Mouse (Mus musculus): Measurements from ENCODE around the gene D630003M21Rik. TPM values are rescaled to one million over a fixed set of nuclear protein-coding genes. Genes with fewer than 3 reads are reported as not detected.

The D630003M21Rik gene
- polyA plus RNA-seq, 1 experiment from 2014 or later = 2.6 TPM

GRCm38 (mm10) chr2:158189451-158189850 lies 39.6 kb downstream of the D630003M21Rik start:
- Histone ChIP-seq H3K4me3 (no peak overlapping the region), H3K36me3 (no peaks in the 10 kb centered on the region), H3K9ac (no peak overlapping the region), H3K27ac (replicated peaks) (no peak overlapping the region), H3K4me1 (replicated peaks) (peaks cover 48% of the 10 kb centered on the region), H3K27me3 (no peaks in the 10 kb centered on the region), H3K9me3 (no peaks in the 10 kb centered on the region), H3K4me2 (no peak overlapping the region)
- 74% methylated on average over 11 of the region's 11 CpGs for WGBS
- ATAC-seq (ENCODE audit: low read depth) = no peak

- no peak for ATAC-seq (ENCODE audit: low read depth)
- Histone ChIP-seq H3K4me2 (no peak overlapping the region), H3K9ac (no peak overlapping the region), H3K4me1 (replicated peaks) (peaks cover 38% of the 10 kb centered on the region), H3K9me3 (no peaks in the 10 kb centered on the region), H3K36me3 (no peaks in the 10 kb centered on the region), H3K27ac (replicated peaks) (peak overlapping the region; percentile 57), H3K4me3 (no peak overlapping the region), H3K27me3 (no peaks in the 10 kb centered on the region)
- 57% methylated on average over 11 of the region's 11 CpGs for WGBS
Observed at GRCm38 (mm10) chr2:158186206-158186871, 42.7 kb downstream of the D630003M21Rik start.

- 85% methylated on average over 8 of the region's 8 CpGs for WGBS
- Histone ChIP-seq H3K9ac (no peak overlapping the region), H3K4me3 (no peak overlapping the region), H3K4me2 (no peak overlapping the region), H3K27me3 (no peaks in the 10 kb centered on the region), H3K4me1 (replicated peaks) (peaks cover 49% of the 10 kb centered on the region), H3K9me3 (no peaks in the 10 kb centered on the region), H3K27ac (replicated peaks) (no peak overlapping the region), H3K36me3 (no peaks in the 10 kb centered on the region)
- no peak for ATAC-seq (ENCODE audit: low read depth)
Observed at GRCm38 (mm10) chr2:158183266-158183665, 45.8 kb downstream of the D630003M21Rik start.

- Histone ChIP-seq H3K27me3 (no peaks in the 10 kb centered on the region), H3K4me3 (no peak overlapping the region), H3K27ac (replicated peaks) (peak overlapping the region; percentile 88), H3K4me2 (no peak overlapping the region), H3K4me1 (replicated peaks) (peaks cover 59% of the 10 kb centered on the region), H3K9me3 (no peaks in the 10 kb centered on the region), H3K9ac (peak overlapping the region; percentile 13; the same call in 1 of the 2 replicates), H3K36me3 (no peaks in the 10 kb centered on the region)
- ATAC-seq (ENCODE audit: low read depth) = peak; percentile 33; the same call in 1 of the 2 replicates
- 32% methylated on average over 6 of the region's 6 CpGs for WGBS
Observed at GRCm38 (mm10) chr2:158181932-158182331, 47.1 kb downstream of the D630003M21Rik start.

GRCm38 (mm10) chr2:158180797-158181196 lies 48.2 kb downstream of the D630003M21Rik start:
- no peaks in the 10 kb centered on the region for H3K36me3 ChIP-seq
- ATAC-seq (ENCODE audit: low read depth) = no peak
- H3K27me3 ChIP-seq = no peaks in the 10 kb centered on the region
- no peak overlapping the region for H3K4me3 ChIP-seq
- H3K4me1 ChIP-seq (replicated peaks) = peaks cover 48% of the 10 kb centered on the region
- H3K4me2 ChIP-seq = no peak overlapping the region
- H3K9ac ChIP-seq = no peak overlapping the region
- no peaks in the 10 kb centered on the region for H3K9me3 ChIP-seq
- H3K27ac ChIP-seq (replicated peaks) = peak overlapping the region; percentile 88
- 41% methylated on average over 9 of the region's 9 CpGs for WGBS

- peaks cover 47% of the 10 kb centered on the region for H3K4me1 ChIP-seq (replicated peaks)
- peak overlapping the region; percentile 20 for H3K4me3 ChIP-seq
- peak overlapping the region; percentile 45 for H3K4me2 ChIP-seq
- peak overlapping the region; percentile 55; the same call in 1 of the 2 replicates for H3K27ac ChIP-seq (replicated peaks)
- no peaks in the 10 kb centered on the region for H3K9me3 ChIP-seq
- no peaks in the 10 kb centered on the region for H3K27me3 ChIP-seq
- peak; percentile 2; the same call in 1 of the 2 replicates for ATAC-seq (ENCODE audit: low read depth)
- 11% methylated on average over 18 of the region's 18 CpGs for WGBS
- no peaks in the 10 kb centered on the region for H3K36me3 ChIP-seq
- H3K9ac ChIP-seq = no peak overlapping the region
Observed at GRCm38 (mm10) chr2:158179370-158180111, 49.5 kb downstream of the D630003M21Rik start.

- peak; percentile 22; the same call in 1 of the 2 replicates for ATAC-seq (ENCODE audit: low read depth)
- 0 out of 2 replicates have a peak overlapping the region, but pooled peaks have one; percentile 22 for H3K9ac ChIP-seq
- WGBS = 13% methylated on average over 19 of the region's 19 CpGs
Observed at GRCm38 (mm10) chr2:158178696-158179369, 50.2 kb downstream of the D630003M21Rik start.

GRCm38 (mm10) chr2:158178139-158178538 lies 50.9 kb downstream of the D630003M21Rik start:
- no peaks in the 10 kb centered on the region for H3K27me3 ChIP-seq
- H3K4me3 ChIP-seq = no peak overlapping the region
- H3K4me1 ChIP-seq (replicated peaks) = peaks cover 47% of the 10 kb centered on the region
- no peaks in the 10 kb centered on the region for H3K36me3 ChIP-seq
- no peak overlapping the region for H3K9ac ChIP-seq
- peak overlapping the region; percentile 76 for H3K27ac ChIP-seq (replicated peaks)
- no peak for ATAC-seq (ENCODE audit: low read depth)
- no peak overlapping the region for H3K4me2 ChIP-seq
- H3K9me3 ChIP-seq = no peaks in the 10 kb centered on the region
- 76% methylated on average over 4 of the region's 4 CpGs for WGBS

More at GRCm38 (mm10) chr2:158178696-158179369, 50.2 kb downstream of the D630003M21Rik start:
- Histone ChIP-seq H3K9me3 (no peaks in the 10 kb centered on the region), H3K4me1 (replicated peaks) (peaks cover 47% of the 10 kb centered on the region), H3K36me3 (no peaks in the 10 kb centered on the region), H3K4me2 (peak overlapping the region; percentile 45), H3K27ac (replicated peaks) (peak overlapping the region; percentile 55; the same call in 1 of the 2 replicates), H3K4me3 (peak overlapping the region; percentile 20), H3K27me3 (no peaks in the 10 kb centered on the region)

- ATAC-seq (ENCODE audit: low read depth) = no peak
- peak overlapping the region; percentile 76 for H3K27ac ChIP-seq (replicated peaks)
Observed at GRCm38 (mm10) chr2:158177574-158177973, 51.4 kb downstream of the D630003M21Rik start.

GRCm38 (mm10) chr2:158176763-158177162 lies 52.3 kb downstream of the D630003M21Rik start:
- no peaks in the 10 kb centered on the region for H3K9me3 ChIP-seq
- H3K4me2 ChIP-seq = no peak overlapping the region
- H3K27ac ChIP-seq (replicated peaks) = peak overlapping the region; percentile 76; the same call in 1 of the 2 replicates
- no peak for ATAC-seq (ENCODE audit: low read depth)
- H3K36me3 ChIP-seq = no peaks in the 10 kb centered on the region
- H3K4me3 ChIP-seq = no peak overlapping the region
- peaks cover 39% of the 10 kb centered on the region for H3K4me1 ChIP-seq (replicated peaks)
- H3K9ac ChIP-seq = no peak overlapping the region
- H3K27me3 ChIP-seq = no peaks in the 10 kb centered on the region
- 91% methylated on average over 9 of the region's 9 CpGs for WGBS

More at GRCm38 (mm10) chr2:158177574-158177973, 51.4 kb downstream of the D630003M21Rik start:
- Histone ChIP-seq H3K9ac (no peak overlapping the region), H3K4me1 (replicated peaks) (peaks cover 47% of the 10 kb centered on the region), H3K4me3 (no peak overlapping the region), H3K36me3 (no peaks in the 10 kb centered on the region), H3K9me3 (no peaks in the 10 kb centered on the region), H3K27me3 (no peaks in the 10 kb centered on the region), H3K4me2 (no peak overlapping the region)
- WGBS = 29% methylated on average over 3 of the region's 3 CpGs

GRCm38 (mm10) chr2:158175433-158175832 lies 53.6 kb downstream of the D630003M21Rik start:
- Histone ChIP-seq H3K4me1 (replicated peaks) (peaks cover 31% of the 10 kb centered on the region), H3K9ac (no peak overlapping the region), H3K27me3 (no peaks in the 10 kb centered on the region), H3K27ac (replicated peaks) (no peak overlapping the region), H3K4me2 (no peak overlapping the region), H3K9me3 (no peaks in the 10 kb centered on the region), H3K36me3 (no peaks in the 10 kb centered on the region), H3K4me3 (no peak overlapping the region)
- 83% methylated on average over 3 of the region's 3 CpGs for WGBS
- ATAC-seq (ENCODE audit: low read depth) = no peak

GRCm38 (mm10) chr2:158174958-158175357 lies 54.1 kb downstream of the D630003M21Rik start:
- Histone ChIP-seq H3K27ac (replicated peaks) (no peak overlapping the region), H3K4me1 (replicated peaks) (peaks cover 30% of the 10 kb centered on the region), H3K9ac (no peak overlapping the region), H3K36me3 (no peaks in the 10 kb centered on the region), H3K4me2 (no peak overlapping the region), H3K9me3 (no peaks in the 10 kb centered on the region), H3K27me3 (no peaks in the 10 kb centered on the region), H3K4me3 (no peak overlapping the region)
- 92% methylated on average over 15 of the region's 15 CpGs for WGBS
- ATAC-seq (ENCODE audit: low read depth) = no peak
